Mouse (Mus musculus) olfactory bulb, adult 2 months (tissue): ENCODE data around the gene Ndufs8. TPM values are rescaled to one million over a fixed set of nuclear protein-coding genes. Genes with fewer than 3 reads are reported as not detected.

Source experiments
- H3K27ac ChIP-seq: fragments of 200-500 bp; 2 replicates; pipeline ENCODE4 v1.5.1; 2012; ENCODE audit warnings: low read depth, low read length; ENCODE audit not compliant: insufficient read depth
- H3K4me1 ChIP-seq: fragments of 200-500 bp; 2 replicates; pipeline ENCODE4 v1.6.1; 2012; ENCODE audit warnings: low read length; ENCODE audit not compliant: control insufficient read depth, insufficient read depth
- H3K4me3 ChIP-seq: fragments of 200-500 bp; 2 replicates; pipeline ENCODE4 v1.5.1; 2012; ENCODE audit warnings: mild to moderate bottlenecking, low read depth, low read length, moderate library complexity; ENCODE audit not compliant: insufficient read depth
- CTCF ChIP-seq: fragments of 200-500 bp; IDR thresholded peaks from 2 replicates; pipeline ENCODE4 v1.5.1; 2012; ENCODE audit warnings: low read depth, mild to moderate bottlenecking, low read length, moderate library complexity; ENCODE audit not compliant: insufficient read depth
- POLR2A ChIP-seq: fragments of 200-500 bp; IDR thresholded peaks from 2 replicates; pipeline ENCODE4 v1.6.1; 2012; ENCODE audit warnings: mild to moderate bottlenecking, low read depth, low read length, moderate library complexity; ENCODE audit not compliant: insufficient read depth
- WGBS: fragments of 180-500 bp; shearing (Covaris S2); methylation state at CpG from one replicate; pipeline ENCODE4 v1.1.7; 2018; 5-methylcytosine and 5-hydroxymethylcytosine counted together
- polyA plus RNA-seq: library from polyadenylated mRNA; stranded (reverse); fragments of >200 nt; gene quantifications from 2 replicates; pipeline ENCODE4 v1.2.4, GENCODE M21; 2012; ENCODE audit warnings: low replicate concordance; ENCODE audit not compliant: missing spikeins, insufficient read depth, insufficient read length

Ndufs8 gene
- polyA plus RNA-seq, 1 experiment: not detected

- Histone ChIP-seq H3K4me3 (no peak overlapping the region), H3K27ac (no peak overlapping the region), H3K4me1 (peaks cover 30% of the 10 kb centered on the region)
- TF ChIP-seq POLR2A (no peak), CTCF (no peak)
- 70% methylated on average over 3 of the region's 3 CpGs for WGBS
Observed at GRCm38 (mm10) chr19:3926279-3926678, 13.7 kb upstream of the Ndufs8 start.

- H3K27ac ChIP-seq: no peak overlapping the region
- no peak overlapping the region for H3K4me3 ChIP-seq
- TF ChIP-seq POLR2A (no peak), CTCF (no peak)
- peaks cover 30% of the 10 kb centered on the region for H3K4me1 ChIP-seq
- 84% methylated on average over 6 of the region's 6 CpGs for WGBS
Observed at GRCm38 (mm10) chr19:3925859-3926258, 13.3 kb upstream of the Ndufs8 start.

- no peak for TF ChIP-seq POLR2A
- TF ChIP-seq CTCF: no peak
- no peak overlapping the region for H3K27ac ChIP-seq
- 90% methylated on average over 7 of the region's 7 CpGs for WGBS
- no peak overlapping the region for H3K4me3 ChIP-seq
- H3K4me1 ChIP-seq: peaks cover 20% of the 10 kb centered on the region
Observed at GRCm38 (mm10) chr19:3924868-3925267, 12.3 kb upstream of the Ndufs8 start.

GRCm38 (mm10) chr19:3924190-3924589 lies 11.6 kb upstream of the Ndufs8 start:
- no peak overlapping the region for H3K27ac ChIP-seq
- no peak overlapping the region for H3K4me3 ChIP-seq
- TF ChIP-seq CTCF (no peak), POLR2A (no peak)
- peaks cover 13% of the 10 kb centered on the region for H3K4me1 ChIP-seq
- 87% methylated on average over 8 of the region's 8 CpGs for WGBS

GRCm38 (mm10) chr19:3923586-3923985 lies 11.0 kb upstream of the Ndufs8 start:
- TF ChIP-seq CTCF: no peak
- no peak for TF ChIP-seq POLR2A
- no peak overlapping the region for H3K27ac ChIP-seq
- 0 out of 2 replicates have a peak, but pooled peaks cover 7% of the 10 kb centered on the region for H3K4me1 ChIP-seq
- H3K4me3 ChIP-seq: no peak overlapping the region
- WGBS: 68% methylated on average over 13 of the region's 13 CpGs

- 55% methylated on average over 10 of the region's 10 CpGs for WGBS
- Histone ChIP-seq H3K4me1 (0 out of 2 replicates have a peak, but pooled peaks cover 7% of the 10 kb centered on the region), H3K27ac (no peak overlapping the region), H3K4me3 (no peak overlapping the region)
- no peak for TF ChIP-seq POLR2A
- no peak for TF ChIP-seq CTCF
Observed at GRCm38 (mm10) chr19:3922661-3923371, 10.2 kb upstream of the Ndufs8 start.

GRCm38 (mm10) chr19:3919928-3920327 lies 7.4 kb upstream of the Ndufs8 start:
- Histone ChIP-seq H3K4me3 (no peak overlapping the region), H3K4me1 (0 out of 2 replicates have a peak, but pooled peaks cover 7% of the 10 kb centered on the region), H3K27ac (no peak overlapping the region)
- no peak for TF ChIP-seq POLR2A
- TF ChIP-seq CTCF: no peak

- Histone ChIP-seq H3K27ac (no peak overlapping the region), H3K4me3 (no peak overlapping the region), H3K4me1 (peaks cover 7% of the 10 kb centered on the region)
- WGBS: 72% methylated on average over 11 of the region's 11 CpGs
- TF ChIP-seq POLR2A: no peak
- TF ChIP-seq CTCF: no peak
Observed at GRCm38 (mm10) chr19:3916727-3917126, 4.2 kb upstream of the Ndufs8 start.

GRCm38 (mm10) chr19:3914535-3914934 lies 2.0 kb upstream of the Ndufs8 start:
- TF ChIP-seq POLR2A (no peak), CTCF (no peak)
- H3K4me1 ChIP-seq: peaks cover 12% of the 10 kb centered on the region
- no peak overlapping the region for H3K4me3 ChIP-seq
- 92% methylated on average over 5 of the region's 5 CpGs for WGBS
- H3K27ac ChIP-seq: no peak overlapping the region

- no peak overlapping the region for H3K27ac ChIP-seq
- 89% methylated on average over 8 of the region's 8 CpGs for WGBS
Observed at GRCm38 (mm10) chr19:3913692-3914091, 1.1 kb upstream of the Ndufs8 start.

More at GRCm38 (mm10) chr19:3913692-3914091, 1.1 kb upstream of the Ndufs8 start:
- TF ChIP-seq CTCF: no peak
- TF ChIP-seq POLR2A: no peak
- Histone ChIP-seq H3K4me1 (peaks cover 12% of the 10 kb centered on the region), H3K4me3 (no peak overlapping the region; the same call in 1 of the 2 replicates)
